Mouse (Mus musculus) urinary bladder, postnatal 36 days (tissue): ENCODE results near the gene 5730522E02Rik.

Source experiments
- DNase-seq, 2 experiments: peaks; one replicate each; pipeline ENCODE4 v3.0.0; 2022; ENCODE audit warnings: low spot score in 2 of 2, mixed read lengths in 1 of 2

5730522E02Rik gene

GRCm38 (mm10) chr11:26004018-26004417 lies 206.5 kb downstream of the 5730522E02Rik start:
- no peak for DNase-seq

- DNase-seq: no peak
Measured at GRCm38 (mm10) chr11:25999738-26000137, 210.8 kb downstream of the 5730522E02Rik start.

DNA sequence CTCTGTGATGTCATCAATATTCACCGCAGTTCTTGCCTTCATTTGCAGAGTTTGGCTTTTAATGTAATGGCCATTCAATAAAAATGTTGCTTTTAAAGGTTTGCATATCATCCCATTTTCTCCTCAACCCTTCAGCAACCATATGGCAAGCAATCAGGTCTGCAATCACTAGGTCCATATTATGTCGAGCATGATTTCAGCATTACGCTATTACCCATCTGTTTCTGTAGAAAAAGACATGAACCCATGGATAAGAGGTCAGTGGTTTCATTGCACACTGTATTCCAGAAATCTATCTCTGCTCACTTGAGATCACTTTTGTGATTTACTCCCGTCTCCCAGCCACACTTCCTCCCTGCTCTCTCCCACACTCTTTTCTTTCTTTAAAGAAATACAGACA lies 213.1 kb downstream of the 5730522E02Rik start:
- DNase-seq: no peak

GRCm38 (mm10) chr11:25994128-25994527 lies 216.4 kb downstream of the 5730522E02Rik start:
- no peak for DNase-seq

GRCm38 (mm10) chr11:25992216-25992615 lies 218.3 kb downstream of the 5730522E02Rik start:
- DNase-seq: no peak

GRCm38 (mm10) chr11:25978736-25979276 lies 231.8 kb downstream of the 5730522E02Rik start:
- no peak for DNase-seq

- DNase-seq: no peak
Measured at GRCm38 (mm10) chr11:25941504-25941903, 269.1 kb downstream of the 5730522E02Rik start.

- no peak for DNase-seq
Measured at GRCm38 (mm10) chr11:25940716-25941294, 269.8 kb downstream of the 5730522E02Rik start.

GRCm38 (mm10) chr11:25926267-25926666 lies 284.3 kb downstream of the 5730522E02Rik start:
- DNase-seq: no peak

DNA sequence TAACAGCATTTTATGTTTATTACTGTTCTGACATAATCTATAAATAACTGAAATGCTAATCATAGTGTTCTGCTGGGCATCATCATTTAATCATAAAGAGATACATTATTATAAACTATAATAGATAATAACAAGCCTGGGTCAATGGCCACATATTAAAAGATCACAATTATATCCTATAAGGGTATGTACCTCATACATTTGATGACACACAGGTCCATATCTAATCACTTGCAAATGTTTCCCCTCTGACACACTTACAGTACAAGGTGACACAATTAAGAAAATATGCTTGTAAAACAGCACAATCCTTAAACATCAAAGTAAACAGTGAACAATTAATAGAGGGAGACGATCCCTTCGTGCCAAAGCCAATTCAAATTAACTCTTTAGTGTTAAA lies 308.2 kb downstream of the 5730522E02Rik start:
- no peak for DNase-seq

DNA sequence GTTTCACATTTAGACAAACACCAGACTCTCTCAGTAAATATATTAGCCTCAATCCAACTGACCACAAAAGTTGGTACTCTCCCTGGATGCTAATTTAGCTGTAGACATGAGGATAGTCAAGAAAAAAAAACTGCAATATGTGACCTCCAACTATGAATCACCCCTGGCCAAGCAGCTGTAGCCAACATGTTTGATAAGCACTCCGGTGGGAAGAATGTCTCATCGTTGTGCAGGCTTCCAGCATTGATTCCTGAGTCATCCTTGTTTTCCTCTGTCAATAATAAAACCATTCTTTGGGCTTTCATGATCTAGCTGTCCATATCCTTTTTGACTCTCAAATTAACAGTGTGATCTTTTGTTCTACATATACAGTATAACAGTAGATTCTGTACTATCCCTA lies 308.9 kb downstream of the 5730522E02Rik start:
- DNase-seq: no peak

- no peak for DNase-seq
Measured at GRCm38 (mm10) chr11:25893906-25894305, 316.7 kb downstream of the 5730522E02Rik start.

GRCm38 (mm10) chr11:25872983-25873382 lies 337.6 kb downstream of the 5730522E02Rik start:
- no peak for DNase-seq

DNA sequence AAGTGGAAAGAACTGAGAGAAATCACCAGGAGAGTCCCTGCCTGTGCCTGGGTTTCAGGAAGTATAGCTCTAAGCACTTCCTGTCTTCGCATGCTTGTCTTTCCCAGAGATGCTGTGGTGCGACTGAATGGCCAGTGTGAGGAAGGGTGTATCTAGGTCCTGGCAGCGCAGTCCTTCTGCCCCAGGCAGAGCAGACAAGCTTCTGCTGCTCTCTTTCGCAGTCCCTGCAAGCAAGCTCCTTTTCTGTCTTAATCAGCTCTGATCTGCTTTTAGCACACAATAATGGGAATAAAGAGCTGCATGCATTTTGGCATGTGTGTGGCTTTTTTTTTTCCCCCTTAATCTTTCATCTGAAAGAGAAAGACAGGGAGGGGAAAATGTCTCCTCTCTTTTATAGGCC lies 338.2 kb downstream of the 5730522E02Rik start:
- DNase-seq: no peak

DNA sequence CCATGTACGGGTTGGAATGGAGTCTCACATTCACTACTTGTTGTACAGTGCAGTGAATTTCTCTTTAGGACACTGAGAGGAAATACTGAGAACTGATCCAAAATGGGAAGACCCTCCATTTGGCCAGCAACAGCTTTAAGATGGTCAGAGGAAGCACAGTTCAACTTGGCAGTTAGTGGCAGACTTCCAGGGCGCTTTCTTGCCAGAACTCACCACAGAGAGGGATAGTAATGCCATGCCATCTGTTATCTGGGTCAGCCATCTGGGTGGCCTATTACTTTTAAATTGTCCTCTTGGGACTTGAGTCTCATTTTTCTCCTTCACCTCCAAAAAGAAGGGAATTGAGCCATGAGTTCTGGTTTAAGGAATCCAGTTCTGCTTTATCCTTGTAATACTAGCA lies 344.3 kb downstream of the 5730522E02Rik start:
- no peak for DNase-seq

DNA sequence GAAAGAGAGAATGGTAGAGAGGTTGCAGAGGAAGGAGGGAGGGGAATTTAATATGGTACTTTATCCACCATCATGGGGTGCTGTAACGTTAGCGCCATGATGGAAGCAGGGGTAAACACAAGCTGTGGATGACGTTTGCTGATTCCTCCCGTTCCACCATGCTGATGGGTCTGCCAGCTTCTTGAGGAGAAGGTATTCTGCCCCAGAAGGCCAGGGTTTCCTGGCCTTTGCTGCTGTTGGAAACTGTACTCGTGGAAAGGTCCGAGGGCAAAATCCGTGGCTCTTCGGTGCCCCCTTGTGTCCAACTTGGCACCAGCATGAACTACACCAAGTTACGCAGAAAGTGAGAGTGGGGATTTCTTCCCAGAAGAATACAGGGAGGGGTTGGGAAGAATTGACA lies 347.9 kb downstream of the 5730522E02Rik start:
- peak; percentile 43 to 68 for DNase-seq

GRCm38 (mm10) chr11:25856629-25857568 lies 353.7 kb downstream of the 5730522E02Rik start:
- DNase-seq: no peak

DNA sequence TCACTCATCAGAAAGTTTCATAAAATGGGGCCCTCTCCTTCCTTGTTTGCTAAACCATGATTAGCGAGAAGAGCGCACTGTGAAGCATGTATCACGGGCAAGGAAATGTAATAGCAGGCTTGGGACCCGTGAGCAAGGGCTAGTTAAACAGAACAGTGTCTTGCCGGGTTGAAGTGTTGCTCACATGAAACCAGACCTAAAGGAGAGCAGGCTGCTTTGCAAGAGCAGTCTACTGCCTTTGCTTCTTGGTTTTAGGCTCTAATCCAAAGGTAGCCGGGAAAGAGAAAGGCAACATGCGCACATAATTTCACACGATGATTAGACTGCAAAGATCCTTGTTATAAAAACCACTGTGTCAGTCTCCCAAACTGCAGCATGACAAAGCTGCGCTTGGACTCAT lies 354.8 kb downstream of the 5730522E02Rik start:
- DNase-seq: no peak

- no peak for DNase-seq
Measured at GRCm38 (mm10) chr11:25854216-25854615, 356.3 kb downstream of the 5730522E02Rik start.

GRCm38 (mm10) chr11:25853032-25853431 lies 357.5 kb downstream of the 5730522E02Rik start:
- DNase-seq: no peak

DNA sequence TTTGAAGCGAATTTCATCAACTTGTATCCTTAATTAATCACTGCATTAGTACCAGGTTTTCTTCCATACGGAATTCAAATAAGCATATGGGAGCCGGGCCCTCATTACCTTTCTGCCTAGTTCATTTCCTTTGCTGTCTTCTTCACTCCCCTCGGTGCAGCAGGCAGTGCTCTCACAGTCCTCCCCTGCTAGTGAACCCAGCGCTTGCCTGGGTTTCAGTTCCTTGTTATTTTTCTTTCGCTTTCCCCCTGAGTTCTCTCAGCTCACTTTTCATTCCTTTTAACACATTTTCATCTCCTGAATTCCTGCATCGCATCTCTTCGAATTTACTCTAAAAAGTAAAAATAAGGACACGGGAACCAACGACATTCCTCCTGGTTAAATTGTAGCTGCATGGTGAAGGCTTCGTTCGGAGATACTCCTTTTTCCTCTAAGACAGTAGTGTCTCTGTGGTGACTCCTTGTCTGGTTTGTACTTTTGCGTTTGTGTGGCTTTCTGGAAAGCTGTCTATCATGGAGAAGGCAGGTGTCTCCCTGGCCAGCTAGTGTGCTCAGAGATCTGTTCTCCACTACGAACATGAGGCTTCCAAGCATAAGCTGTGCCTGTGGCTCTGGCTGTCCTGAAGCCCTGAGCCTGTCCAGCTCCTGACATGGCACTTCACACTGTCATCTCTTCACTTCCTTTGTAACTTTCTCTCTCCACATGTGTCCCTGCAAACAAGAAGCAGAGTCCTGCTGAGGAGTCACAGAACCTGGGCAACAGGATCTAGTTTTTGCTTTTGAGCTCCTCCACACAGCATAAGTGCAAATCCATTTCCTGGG lies 361.5 kb downstream of the 5730522E02Rik start:
- no peak for DNase-seq

- no peak for DNase-seq
Measured at GRCm38 (mm10) chr11:25838451-25838850, 372.1 kb downstream of the 5730522E02Rik start.
